Mouse (Mus musculus): ENCODE results near the gene Prelp. TPM values are rescaled to one million over a fixed set of nuclear protein-coding genes. Genes with fewer than 3 reads are reported as not detected.

Prelp gene
- total RNA-seq, 4 experiments from 2014 or later = 11.0 to 30.6 (median 17.9) TPM

DNA sequence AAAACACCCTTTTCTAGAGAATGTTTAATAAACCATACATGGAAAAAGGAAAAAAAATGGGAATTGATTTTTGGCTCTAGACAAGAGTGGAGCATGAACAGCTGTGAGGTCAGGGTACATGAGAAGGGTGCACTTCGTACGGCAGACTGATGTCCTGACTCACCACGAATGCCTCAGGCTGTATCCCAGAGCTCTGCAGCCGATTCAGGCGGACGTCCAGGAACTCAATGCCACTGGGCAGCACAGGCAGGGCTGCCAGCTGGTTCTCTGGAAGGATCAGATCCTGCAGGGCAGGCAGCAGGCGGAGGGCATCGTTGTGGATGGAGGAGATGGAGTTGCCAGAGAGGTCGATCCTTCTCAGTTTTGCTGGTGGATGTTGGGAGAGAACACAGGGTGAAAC lies 20.4 kb downstream of the Prelp start:
- no peak for DNase-seq (ENCODE audit: low spot score in 2 of 2)

- no peak for DNase-seq (ENCODE audit: low spot score in 2 of 2)
Measured at GRCm38 (mm10) chr1:133899043-133899542, 22.1 kb downstream of the Prelp start.

DNA sequence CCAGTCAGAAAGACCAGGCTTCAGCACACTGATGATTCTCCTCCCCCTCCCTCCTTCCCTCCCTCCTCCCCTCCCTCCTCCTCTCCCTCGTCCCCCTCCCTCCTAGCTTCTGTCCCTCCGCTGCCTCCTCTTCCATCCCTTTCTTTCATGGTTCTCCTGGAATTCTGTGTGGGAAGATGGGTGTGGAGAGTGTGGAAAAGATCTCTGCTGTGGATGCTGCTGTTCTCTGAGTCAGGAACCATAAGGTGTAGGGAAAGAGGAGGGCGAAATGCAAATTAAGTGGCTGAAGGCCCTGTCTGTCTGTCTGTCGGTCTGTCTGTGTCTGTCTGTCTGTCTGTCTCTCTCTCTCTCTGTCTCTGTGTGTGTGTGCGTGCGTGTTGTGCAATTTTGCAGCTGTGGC lies 23.9 kb downstream of the Prelp start:
- no peak for DNase-seq (ENCODE audit: low spot score in 2 of 2)

DNA sequence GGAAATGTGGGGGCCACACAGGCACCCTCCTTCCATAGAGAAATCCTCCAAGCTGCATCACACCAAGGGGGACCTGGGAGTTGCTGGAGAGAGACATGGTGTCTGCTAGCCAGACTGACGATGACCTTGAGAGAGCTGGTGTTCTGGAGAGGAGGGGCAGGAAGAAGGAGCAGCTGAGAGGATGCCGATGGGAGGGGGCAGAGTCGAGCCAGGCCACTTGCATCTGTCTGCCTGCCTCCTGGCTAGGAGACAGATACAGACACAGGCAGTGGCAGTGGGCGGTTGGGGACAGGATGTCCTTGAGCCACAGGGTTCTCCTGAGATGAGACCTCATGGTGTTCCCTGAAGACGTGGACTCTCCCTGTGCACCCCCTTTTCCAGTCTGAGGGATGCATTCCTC lies 29.7 kb downstream of the Prelp start:
- peak in 1 of 2 experiments; percentile 24 for DNase-seq (ENCODE audit: low spot score in 2 of 2)

GRCm38 (mm10) chr1:133889949-133890598 lies 31.1 kb downstream of the Prelp start:
- DNase-seq (ENCODE audit: low spot score in 2 of 2) = no peak

- no peak for DNase-seq (ENCODE audit: low spot score in 2 of 2)
Measured at GRCm38 (mm10) chr1:133887538-133888250, 33.5 kb downstream of the Prelp start.

GRCm38 (mm10) chr1:133887044-133887443 lies 34.2 kb downstream of the Prelp start:
- DNase-seq (ENCODE audit: low spot score in 2 of 2) = no peak

GRCm38 (mm10) chr1:133886431-133886830 lies 34.8 kb downstream of the Prelp start:
- no peak for DNase-seq (ENCODE audit: low spot score in 2 of 2)

GRCm38 (mm10) chr1:133885811-133886210 lies 35.4 kb downstream of the Prelp start:
- DNase-seq (ENCODE audit: low spot score in 2 of 2) = no peak

DNA sequence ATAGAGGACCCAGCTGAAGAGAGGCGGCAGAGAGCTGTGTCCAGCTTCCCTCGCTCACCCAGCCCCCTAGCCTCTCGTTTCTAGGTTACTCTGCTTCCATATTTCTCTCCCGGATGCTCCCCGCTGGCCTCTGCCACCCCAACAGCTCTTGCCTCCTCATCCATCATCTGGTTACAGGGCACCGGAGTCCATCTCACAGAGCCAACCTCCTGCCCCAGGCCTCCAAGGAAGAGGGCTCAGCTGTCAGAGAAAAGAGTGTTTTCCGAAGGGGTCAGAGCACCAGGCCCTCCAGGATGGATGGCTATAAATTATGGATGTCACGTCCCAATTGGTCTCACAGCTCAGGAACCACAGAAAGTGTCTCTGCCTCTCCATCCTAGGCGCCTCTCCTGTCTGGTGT lies 36.5 kb downstream of the Prelp start:
- no peak for DNase-seq (ENCODE audit: low spot score in 2 of 2)

GRCm38 (mm10) chr1:133884090-133884489 lies 37.1 kb downstream of the Prelp start:
- DNase-seq (ENCODE audit: low spot score in 2 of 2) = no peak

DNA sequence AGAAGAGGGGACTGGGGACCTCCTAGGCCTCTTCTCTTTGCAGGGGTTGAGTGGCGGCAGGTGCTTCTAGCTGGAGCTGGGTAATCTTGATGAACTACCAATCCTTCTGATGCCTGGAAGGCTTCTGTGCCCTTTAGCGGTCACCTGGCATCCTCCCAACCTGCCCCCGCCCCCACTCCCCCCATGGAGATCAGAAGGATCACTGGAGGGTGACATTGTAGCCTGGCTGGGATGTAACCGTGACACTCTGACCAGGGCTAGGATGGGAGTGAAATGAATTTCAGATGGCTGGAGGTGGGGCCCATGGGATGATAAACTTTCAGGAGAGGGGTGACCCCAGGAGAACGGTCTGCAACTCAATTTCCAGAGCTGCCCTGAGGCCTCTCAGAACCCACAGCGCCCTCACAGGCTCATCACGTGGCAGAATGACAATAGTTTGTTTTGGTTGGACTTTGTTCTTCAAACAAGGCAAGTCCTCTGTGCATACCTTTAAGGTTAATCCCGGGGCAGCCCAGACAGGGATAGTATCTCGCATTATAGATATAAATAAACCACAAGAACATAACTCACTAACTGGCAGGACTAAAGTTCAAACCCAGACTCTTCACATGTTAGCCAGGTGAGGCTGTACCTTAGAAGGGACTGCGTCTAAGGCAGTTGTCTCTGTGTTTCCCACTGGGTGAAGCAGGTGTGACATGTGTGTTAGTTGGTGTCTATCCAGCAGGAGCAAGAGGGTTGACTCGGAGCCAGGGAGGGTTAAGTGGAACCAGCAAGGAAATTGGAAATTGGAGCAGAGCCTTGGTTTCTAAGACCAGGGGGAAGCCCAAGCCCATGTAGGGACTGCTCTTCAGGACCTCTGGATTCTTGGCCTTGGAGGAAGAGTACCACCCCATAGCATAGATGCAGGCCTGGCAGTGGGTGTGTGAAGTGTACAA lies 38.7 kb downstream of the Prelp start:
- DNase-seq (ENCODE audit: low spot score in 2 of 2) = no peak

GRCm38 (mm10) chr1:133881813-133882212 lies 39.4 kb downstream of the Prelp start:
- no peak for DNase-seq (ENCODE audit: low spot score in 2 of 2)

- no peak for DNase-seq (ENCODE audit: low spot score in 2 of 2)
Measured at GRCm38 (mm10) chr1:133878825-133879423, 42.3 kb downstream of the Prelp start.

DNA sequence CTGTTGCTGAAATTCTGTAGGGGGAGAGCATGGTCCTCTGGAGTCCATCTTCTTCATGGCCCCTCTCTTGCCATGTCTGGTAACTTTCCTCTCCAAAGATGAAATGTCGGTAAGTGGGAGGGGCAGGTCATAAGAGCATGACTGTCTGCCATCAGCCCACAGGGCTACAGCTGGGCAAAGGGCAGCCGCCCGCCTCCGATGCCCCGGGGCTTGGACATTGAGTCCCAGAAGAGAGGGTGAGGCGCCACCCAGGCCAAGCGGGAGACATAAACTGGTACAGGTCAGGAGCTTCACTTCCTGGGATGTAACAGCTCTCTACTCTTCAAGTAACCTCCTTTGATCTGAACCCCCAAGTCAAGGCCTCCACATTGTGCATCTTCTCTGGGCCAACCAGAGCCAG lies 44.3 kb downstream of the Prelp start:
- no peak for DNase-seq (ENCODE audit: low spot score in 2 of 2)

DNA sequence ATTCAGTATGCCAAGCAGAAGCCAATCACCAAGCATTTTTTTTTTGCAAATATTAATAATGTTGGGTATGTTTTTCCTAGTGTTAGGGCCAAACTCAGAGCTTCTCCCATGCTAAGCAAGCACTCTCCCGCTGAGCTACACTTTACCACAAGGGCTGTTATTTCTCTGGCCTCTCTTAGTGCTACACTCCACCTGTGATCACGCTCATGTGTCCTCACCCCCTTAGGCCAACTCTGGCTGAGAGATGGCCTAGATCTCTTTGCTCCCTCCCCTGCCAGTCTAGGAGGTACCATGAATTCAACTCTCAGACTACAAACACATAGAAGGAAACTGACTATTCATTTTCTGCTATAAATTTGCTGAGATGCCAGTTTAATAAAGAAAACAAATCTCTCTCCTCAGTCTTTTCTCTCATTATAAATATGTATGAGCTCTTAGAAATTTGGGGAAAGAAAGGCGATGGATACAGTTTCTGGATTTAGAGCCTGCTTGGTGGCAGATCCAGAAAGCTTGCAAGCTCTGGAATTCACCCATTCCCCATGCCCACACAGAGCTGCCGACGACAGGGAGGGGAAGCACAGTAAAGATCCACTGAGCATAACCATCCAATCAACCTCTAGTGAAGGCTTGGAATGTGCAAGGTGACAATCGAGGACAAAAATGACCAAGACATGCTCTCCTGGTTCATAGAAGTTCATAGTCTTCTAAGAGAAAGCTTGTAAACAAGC lies 48.0 kb downstream of the Prelp start:
- DNase-seq (ENCODE audit: low spot score in 2 of 2) = no peak

- no peak for DNase-seq (ENCODE audit: low spot score in 2 of 2)
Measured at GRCm38 (mm10) chr1:133871241-133871640, 50.0 kb downstream of the Prelp start.

DNA sequence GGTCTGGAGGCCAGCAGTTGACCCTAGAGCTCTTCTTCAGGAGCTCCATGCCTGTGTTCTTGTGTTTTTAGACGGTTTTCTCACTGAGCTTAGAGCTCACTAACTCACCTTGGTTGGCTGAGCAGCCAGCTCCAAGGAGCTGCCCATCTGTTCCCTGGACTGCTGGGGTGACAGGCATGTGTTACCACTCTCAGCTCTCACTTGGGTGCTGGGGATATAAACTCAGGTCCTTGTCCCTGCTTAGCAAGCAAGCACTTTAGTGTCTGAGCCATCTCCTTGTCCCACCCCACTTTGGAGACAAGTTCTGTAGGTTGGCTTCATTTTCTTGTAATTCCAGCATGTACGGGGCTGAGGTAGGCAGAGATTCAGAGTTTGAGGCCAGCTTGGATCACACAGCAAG lies 52.0 kb downstream of the Prelp start:
- no peak for DNase-seq (ENCODE audit: low spot score in 2 of 2)

DNA sequence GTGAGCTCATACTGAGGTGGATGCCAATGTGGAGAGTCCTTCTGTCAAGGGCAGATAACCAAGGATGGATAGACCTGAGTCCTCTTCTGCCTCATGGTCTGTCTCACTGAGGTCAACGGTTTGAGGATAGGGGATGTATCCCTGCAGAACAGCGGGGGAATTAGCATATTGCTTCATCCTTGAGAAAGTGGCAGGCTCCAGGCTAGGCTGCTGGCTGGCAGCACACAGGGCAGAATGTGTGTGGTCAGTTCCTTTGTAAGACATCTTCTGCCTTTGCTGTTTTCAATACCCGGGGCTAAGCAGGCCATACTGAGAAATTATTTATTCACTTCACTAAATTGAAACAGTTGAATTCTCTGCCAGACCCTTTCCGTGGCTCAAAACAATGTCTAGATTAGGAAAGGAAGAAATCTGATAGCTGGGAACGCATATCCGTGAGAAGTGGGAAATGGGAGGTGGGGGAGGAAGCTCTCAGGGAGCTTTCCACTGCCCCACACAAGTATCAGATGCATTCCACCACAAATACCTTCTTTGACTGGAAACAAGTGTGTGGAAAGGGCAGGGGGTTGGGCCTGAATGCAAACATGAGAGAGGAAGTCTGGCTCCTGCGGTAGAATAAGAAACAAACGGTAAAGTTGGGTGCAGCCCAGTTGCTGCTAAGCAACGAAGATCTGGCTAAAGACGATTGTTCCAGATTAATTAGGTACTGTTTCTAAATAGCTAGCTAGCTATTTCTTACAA lies 57.8 kb downstream of the Prelp start:
- DNase-seq (ENCODE audit: low spot score in 2 of 2) = no peak

- DNase-seq (ENCODE audit: low spot score in 2 of 2) = no peak
Measured at GRCm38 (mm10) chr1:133861028-133861427, 60.2 kb downstream of the Prelp start.

Measured in gastrocnemius, adult 8-10 months (tissue).